Mouse (Mus musculus) lung, postnatal 4 days (tissue): Measurements from ENCODE around the gene Usp8.

Experiments
- DNase-seq, 2 experiments: peaks; one replicate each; pipeline ENCODE4 v3.0.0; 2021

Gene Usp8

GRCm38 (mm10) chr2:126706759-126707437, at the start of gene Usp8:
Gene Usp8, plus strand, starts transcription at chr2:126707328.
- peak; percentile 98 to 99 for DNase-seq

DNA sequence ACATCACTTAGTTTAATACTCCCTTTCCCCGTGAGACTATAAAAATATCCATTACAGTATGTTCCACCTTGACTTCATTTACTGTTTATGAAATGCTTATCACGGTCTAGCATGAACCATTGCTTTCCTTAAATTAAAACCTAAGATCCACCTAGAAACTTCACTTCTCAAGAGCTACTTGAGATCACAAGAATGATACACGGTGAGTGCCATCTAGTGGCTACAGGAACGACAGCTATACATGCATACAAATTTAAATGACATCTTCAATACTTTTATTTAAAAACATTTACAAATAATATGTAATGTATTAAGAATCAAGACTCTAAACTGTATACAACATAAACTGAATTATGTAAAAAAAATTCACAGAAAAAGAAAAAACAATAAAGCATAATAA, 43.6 kb upstream of the Usp8 start:
- peak in 1 of 2 experiments; percentile 34 for DNase-seq

DNA sequence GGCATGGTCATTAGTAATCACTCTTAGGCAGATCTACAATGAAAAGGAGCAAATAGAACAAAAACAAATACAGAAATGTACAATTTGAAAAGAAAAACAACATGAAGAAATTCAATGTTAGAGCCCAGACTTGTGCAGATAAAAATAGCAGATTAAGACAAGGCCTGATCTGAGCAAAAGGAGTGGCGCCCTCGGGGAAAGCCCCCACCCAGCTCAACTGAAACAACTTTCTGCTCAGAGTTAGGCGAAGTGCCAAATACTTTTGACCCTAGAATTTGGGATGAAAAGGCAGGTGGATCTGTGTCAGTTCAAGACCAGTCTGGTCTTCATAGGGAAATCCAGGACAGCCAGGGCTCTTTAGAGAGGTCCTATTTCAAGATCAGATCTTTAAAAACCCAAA, 41.1 kb upstream of the Usp8 start:
- no peak for DNase-seq

GRCm38 (mm10) chr2:126668621-126669252, 38.4 kb upstream of the Usp8 start:
- DNase-seq: no peak

- no peak for DNase-seq
Measured at GRCm38 (mm10) chr2:126673317-126674242, 33.5 kb upstream of the Usp8 start.

- peak; percentile 70 to 74 for DNase-seq
Measured at GRCm38 (mm10) chr2:126674441-126675168, 32.5 kb upstream of the Usp8 start.

DNA sequence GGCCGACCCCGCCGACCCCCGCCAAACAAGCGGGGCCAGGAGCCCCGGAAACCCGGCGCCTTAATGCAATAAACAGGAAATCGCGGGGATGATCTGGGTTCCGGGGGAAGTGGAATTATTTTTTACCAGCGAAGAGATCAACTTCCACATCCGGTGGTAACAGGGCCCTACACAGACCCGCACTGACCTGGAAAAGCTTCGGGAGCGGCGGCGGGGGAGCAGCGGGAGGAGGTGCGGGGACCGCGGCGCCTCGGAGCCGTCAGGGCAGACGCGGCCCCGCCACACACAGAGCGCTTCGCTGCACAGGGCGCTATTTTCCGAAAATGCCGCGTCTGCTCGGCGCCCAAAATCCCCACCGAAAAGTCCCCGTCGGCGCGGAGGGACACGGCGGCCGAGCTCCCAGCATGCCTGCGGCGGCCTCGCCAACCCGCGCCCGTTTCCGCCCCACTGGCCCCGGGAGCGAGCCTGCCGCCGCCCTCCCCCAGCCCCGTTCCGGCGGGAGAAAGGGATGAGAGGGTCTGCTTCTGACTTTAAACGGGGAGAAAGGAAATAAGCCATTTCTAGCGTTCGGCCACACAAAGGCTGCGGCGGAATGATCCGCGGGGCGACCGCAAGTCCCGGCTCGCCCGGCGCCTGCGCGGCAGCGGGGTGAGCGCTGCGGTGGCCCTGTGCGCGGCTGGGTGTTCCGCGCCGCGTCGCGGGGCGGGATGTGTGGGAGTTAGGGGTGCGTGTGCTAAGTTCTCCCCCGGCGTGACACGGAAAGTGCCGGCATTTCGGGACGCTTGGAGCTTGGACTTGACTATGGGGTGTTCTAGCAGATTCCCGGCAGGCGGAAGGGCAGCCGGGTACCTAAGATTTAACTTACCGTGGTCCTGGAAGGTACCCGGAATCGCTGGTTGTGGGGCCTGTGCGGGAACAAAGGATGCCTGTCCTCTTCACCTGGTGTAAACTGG, 31.7 kb upstream of the Usp8 start:
- DNase-seq: peak; percentile 91 to 95

DNA sequence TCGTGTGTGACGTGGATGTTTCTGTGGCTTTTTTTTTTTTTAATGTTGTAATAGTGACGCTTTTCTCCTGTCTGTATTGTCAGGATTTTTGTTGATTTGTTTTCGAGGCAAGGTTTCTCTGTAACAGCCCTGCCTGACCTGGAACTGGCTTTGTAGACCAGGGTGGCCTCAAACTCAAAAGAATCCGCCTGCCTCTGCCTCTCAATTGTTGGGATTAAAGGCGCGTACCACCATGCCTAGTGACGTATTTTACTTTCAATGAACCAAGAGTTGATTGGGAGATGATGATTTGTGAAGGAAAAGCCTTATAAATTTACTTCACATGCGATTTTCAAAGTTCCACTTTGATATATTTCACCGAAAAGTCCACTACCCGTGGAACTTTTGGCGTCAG, 31.0 kb upstream of the Usp8 start, which contains the start of gene Gabpb1:
Gene Gabpb1, minus strand, starts transcription at position 216 of the 394 bp plus-strand sequence.
- no peak for DNase-seq

DNA sequence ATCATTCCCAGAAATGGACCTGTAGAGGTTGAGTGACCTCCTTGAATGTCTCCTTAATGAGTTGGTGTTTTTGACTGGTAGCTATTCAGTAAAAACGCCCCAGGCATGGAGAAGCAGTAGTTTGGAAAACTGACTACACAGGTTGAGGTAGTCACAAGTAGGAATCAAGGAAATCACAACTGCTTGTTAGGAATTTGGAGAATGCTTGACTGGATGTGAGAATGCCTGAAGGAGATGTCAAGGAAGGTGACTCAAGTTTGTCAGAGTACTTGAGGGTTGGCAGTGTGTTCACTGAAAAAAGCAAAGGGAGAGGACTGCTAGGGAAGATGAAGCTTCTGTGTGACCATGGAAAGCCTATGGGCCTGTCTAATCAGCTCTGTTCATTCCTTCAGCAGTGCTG, 29.8 kb upstream of the Usp8 start:
- no peak for DNase-seq

DNA sequence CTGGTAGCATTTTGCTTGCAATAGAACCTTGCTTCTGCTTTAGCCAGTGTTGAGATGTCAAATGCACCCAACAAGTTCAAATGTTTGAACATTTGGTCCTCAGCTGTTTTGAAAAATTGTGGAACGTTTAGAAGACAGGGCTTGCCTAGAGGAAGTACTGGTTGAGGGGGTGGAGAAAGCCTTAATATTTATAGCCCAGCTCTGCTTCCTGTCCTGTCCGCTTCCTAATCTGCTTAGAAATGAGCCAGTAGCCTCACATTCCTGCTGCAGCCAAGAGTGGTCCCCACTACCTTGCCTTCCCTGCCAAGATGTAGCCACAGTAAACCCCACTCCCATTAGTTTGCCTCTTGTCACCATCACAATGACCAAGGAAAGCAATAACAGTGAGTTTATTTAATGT, 24.8 kb upstream of the Usp8 start:
- no peak for DNase-seq

GRCm38 (mm10) chr2:126682937-126683336, 24.2 kb upstream of the Usp8 start:
- no peak for DNase-seq

DNA sequence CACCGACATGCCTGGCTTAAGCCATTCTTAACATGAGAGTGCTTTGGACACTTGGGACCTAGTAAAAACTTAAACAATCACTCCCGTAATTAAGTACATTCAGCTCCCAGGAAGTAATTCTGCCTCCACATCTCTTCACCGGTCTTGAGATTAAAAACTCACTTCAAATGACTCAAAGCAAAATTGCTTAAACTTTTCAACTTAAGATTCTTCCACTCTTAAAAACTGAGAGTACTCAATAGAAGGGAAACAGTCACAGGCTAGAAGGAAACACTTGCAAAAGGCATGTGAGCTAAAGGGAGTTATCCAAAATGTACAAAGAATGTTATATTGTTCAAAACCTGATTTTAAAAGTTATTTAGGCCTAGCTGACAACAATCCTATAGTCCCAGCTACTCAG, 15.8 kb upstream of the Usp8 start:
- DNase-seq: no peak

GRCm38 (mm10) chr2:126695285-126695684, 11.8 kb upstream of the Usp8 start:
- DNase-seq: peak in 1 of 2 experiments; percentile 27

DNA sequence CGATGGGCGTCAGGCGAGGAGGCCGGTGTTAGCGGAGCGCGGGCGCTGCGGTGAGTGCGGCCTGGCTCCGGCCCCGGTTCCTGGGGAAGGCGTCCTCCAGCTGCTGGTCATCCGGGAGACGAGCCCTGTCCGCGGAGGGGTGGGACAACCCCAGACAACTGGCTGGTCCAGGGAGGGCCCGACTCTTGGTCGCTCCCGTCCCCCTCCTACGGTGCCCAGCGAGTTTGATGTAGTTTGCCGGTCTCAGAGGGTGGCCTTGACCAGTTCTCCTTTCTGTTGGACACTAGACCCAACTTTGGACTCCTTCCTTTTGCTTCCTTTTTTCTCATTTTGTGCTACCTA, 281 bp downstream of the Usp8 start:
- DNase-seq: no peak

- no peak for DNase-seq
Measured at GRCm38 (mm10) chr2:126708361-126708760, 1.2 kb downstream of the Usp8 start.

DNA sequence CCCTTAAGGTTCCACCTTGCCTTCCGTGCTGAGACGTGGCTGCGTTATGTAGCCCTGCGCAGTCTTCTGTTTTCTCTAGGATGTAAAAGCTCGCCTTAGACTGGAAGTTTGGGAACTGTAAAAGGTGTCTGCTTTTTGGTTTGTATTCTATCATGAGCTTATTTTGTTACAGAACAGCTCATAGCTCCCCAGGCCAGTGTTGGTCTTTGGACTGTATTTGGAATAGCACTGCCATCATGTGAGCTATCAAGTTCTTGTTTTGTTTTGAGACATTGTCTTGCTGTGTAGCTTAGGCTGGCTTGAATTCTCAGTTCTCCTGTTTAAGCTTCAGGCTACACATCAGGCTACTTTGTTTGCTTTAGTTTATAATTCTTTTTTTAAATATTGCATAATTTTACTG, 5.4 kb downstream of the Usp8 start:
- DNase-seq: no peak

DNA sequence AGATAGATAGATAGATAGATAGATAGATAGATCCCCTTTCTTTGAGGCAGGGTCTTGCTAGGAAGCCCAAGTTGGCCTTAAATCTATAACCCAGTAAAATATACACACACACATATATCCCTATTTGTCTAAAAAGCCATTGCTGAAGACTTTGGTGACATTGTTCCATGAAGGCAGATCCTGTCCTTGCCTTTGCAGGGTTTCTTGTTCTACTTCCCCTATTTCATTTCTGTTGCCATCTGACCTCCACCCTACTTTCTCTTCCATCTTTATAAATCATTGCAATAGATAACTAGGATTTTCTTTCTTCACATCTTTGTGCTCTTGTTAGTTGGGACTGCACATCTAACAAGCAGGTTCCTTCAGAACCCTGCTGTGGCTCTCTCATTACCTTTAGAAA, 5.8 kb downstream of the Usp8 start:
- no peak for DNase-seq

DNA sequence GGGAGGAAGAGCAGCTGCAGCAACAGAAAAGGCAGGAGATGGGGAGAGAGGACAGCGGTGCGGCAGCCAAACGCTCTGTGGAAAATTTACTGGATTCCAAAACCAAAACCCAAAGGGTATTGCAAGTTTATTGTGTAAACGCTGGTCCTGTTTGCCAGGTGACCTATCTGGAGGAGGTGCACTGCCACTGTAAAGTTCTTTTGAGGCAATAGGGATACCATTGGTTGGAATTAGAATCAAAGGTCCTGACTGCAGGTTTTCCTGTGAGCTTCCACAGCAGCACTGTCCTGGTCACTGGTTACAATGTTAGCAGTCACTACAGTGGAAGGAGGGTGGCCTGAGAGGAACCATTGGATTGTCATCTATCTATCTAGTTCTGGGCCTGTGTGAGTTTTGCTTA, 22.1 kb downstream of the Usp8 start:
- no peak for DNase-seq

DNA sequence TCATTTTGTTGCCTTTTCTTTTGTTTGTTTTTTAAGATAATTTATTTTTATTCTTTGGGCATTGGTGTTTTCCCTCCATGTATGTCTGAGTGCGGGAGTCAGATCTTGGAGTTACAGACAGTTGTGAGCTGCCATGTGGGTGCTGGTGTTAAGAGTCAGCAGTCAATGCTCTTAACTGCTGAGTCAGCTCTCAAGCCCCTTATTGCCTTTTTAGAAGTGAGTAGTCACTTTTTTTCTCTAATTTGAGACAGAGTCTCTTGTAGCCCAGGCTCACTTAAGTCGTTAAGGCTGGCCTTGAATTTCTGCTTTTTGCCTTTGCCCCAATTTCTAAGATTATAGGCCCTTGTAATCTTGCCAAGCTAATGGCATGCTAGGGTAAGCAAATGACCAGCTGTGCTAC, 23.4 kb downstream of the Usp8 start:
- DNase-seq: no peak

- no peak for DNase-seq
Measured at GRCm38 (mm10) chr2:126735339-126736073, 28.4 kb downstream of the Usp8 start.

- DNase-seq: peak; percentile 71 to 88
Measured at GRCm38 (mm10) chr2:126740314-126740713, 33.2 kb downstream of the Usp8 start.
